Mouse (Mus musculus) bone marrow, adult 2 months (tissue): ENCODE data around the gene Dusp16.

Source experiments
- CTCF ChIP-seq: fragments of 200-500 bp; IDR thresholded peaks from 2 replicates; pipeline ENCODE4 v1.5.1; 2011; ENCODE audit warnings: low read length, control low read depth; ENCODE audit not compliant: control insufficient read depth, insufficient read depth
- POLR2A ChIP-seq: fragments of 200-500 bp; IDR thresholded peaks from 2 replicates; pipeline ENCODE4 v1.6.1; 2011; ENCODE audit warnings: low read depth, mild to moderate bottlenecking, control low read depth, low read length, borderline replicate concordance; ENCODE audit not compliant: control insufficient read depth

GRCm38 (mm10) chr6:134796297-134796696 is 3.9 kb upstream of the Dusp16 start:
- TF ChIP-seq CTCF: no peak
- no peak for TF ChIP-seq POLR2A
